ENCODE assay signal across 7 mouse cellular contexts in genomic region chr16:94789958-94790357, GRCm38 (mm10).
A peak's percentile ranks its signal among the peaks of the same experiment; 100 is the strongest.
DNase-seq lines count a peak whose midpoint lies in the region; ATAC-seq lines count a peak whose summit lies in the region.

No protein-coding gene starts in this region.

- H3K27me3 ChIP-seq in limb, embryonic 11.5 days (ENCODE audit: control insufficient read depth, insufficient read depth, low read length): 0 out of 2 replicates have a peak, but pooled peaks cover 2% of the 10 kb centered on the region
- peaks cover 6% of the 10 kb centered on the region for H3K27me3 ChIP-seq in limb, embryonic 10.5 days (ENCODE audit: low read depth, poor library complexity, severe bottlenecking)
- no peaks in the 10 kb centered on the region for H3K27me3 ChIP-seq in kidney, embryonic 16.5 days (ENCODE audit: insufficient read depth, low read length)

- no peaks in the 10 kb centered on the region for H3K9me3 ChIP-seq in limb, embryonic 11.5 days (ENCODE audit: control insufficient read depth, low read length)
- no peaks in the 10 kb centered on the region for H3K9me3 ChIP-seq in limb, embryonic 10.5 days (replicated peaks)
- H3K9me3 ChIP-seq in kidney, embryonic 16.5 days (ENCODE audit: low read length): no peaks in the 10 kb centered on the region

- no peak overlapping the region for H3K9ac ChIP-seq in limb, embryonic 11.5 days (ENCODE audit: low read length)
- H3K9ac ChIP-seq in kidney, embryonic 16.5 days (replicated peaks; ENCODE audit: low read length): no peak overlapping the region

- H3K4me2 ChIP-seq in limb, embryonic 11.5 days (ENCODE audit: low read depth, severe bottlenecking): no peak overlapping the region
- no peak overlapping the region for H3K4me2 ChIP-seq in kidney, embryonic 16.5 days (replicated peaks; ENCODE audit: low read depth, low read length)

- peak; percentile 23 for DNase-seq in limb, embryonic 11.5 days (ENCODE audit: low spot score)
- no peak for DNase-seq in limb, embryonic 10.5 days (ENCODE audit: low spot score)
- DNase-seq in NIH3T3 (ENCODE audit: low read depth): peak; percentile 17
- peak; percentile 67 to 73 for DNase-seq in cerebellum, adult 18-20 months
- no peak for DNase-seq in urinary bladder, postnatal 4 days (ENCODE audit: low spot score in 2 of 2)

- WGBS in limb, embryonic 11.5 days: 32% methylated on average over 6 of the region's 6 CpGs
- 36% methylated on average over 6 of the region's 6 CpGs for WGBS in limb, embryonic 10.5 days
- WGBS in kidney, embryonic 16.5 days: 34% methylated on average over 6 of the region's 6 CpGs

- H3K36me3 ChIP-seq in limb, embryonic 11.5 days (ENCODE audit: control insufficient read depth, insufficient read depth, low read length): no peaks in the 10 kb centered on the region
- H3K36me3 ChIP-seq in limb, embryonic 10.5 days: no peaks in the 10 kb centered on the region
- H3K36me3 ChIP-seq in kidney, embryonic 16.5 days (ENCODE audit: insufficient read depth, low read length): no peaks in the 10 kb centered on the region

- no peak overlapping the region for H3K4me3 ChIP-seq in limb, embryonic 11.5 days (ENCODE audit: low read depth, low read length)
- no peak overlapping the region for H3K4me3 ChIP-seq in limb, embryonic 10.5 days
- no peak overlapping the region for H3K4me3 ChIP-seq in kidney, embryonic 16.5 days (ENCODE audit: low read length)

- no peak overlapping the region for H3K27ac ChIP-seq in limb, embryonic 11.5 days (replicated peaks; ENCODE audit: low read depth, low read length)
- H3K27ac ChIP-seq in limb, embryonic 10.5 days: no peak overlapping the region
- no peak overlapping the region for H3K27ac ChIP-seq in kidney, embryonic 16.5 days (ENCODE audit: low read length)

- no peak for ATAC-seq in limb, embryonic 11.5 days (ENCODE audit: insufficient number of reproducible peaks, low FRiP score, low TSS enrichment, low read depth)
- ATAC-seq in megakaryocyte, adult 5-6 weeks (ENCODE audit: poor library complexity, severe bottlenecking): peak; percentile 33; the same call in 1 of the 2 replicates
- no peak for ATAC-seq in kidney, embryonic 16.5 days (ENCODE audit: low FRiP score, low TSS enrichment)

- no peaks in the 10 kb centered on the region for H3K4me1 ChIP-seq in limb, embryonic 11.5 days (ENCODE audit: control insufficient read depth, insufficient read depth, low read length)
- H3K4me1 ChIP-seq in limb, embryonic 10.5 days: no peaks in the 10 kb centered on the region
- no peaks in the 10 kb centered on the region for H3K4me1 ChIP-seq in kidney, embryonic 16.5 days (ENCODE audit: insufficient read depth, low read length)

Comparison
In these comparisons a context has a peak if more than half of its experiments do, and no peak if none do; other contexts are left out.
1. DNase-seq: peak in limb, embryonic 11.5 days (single experiment), NIH3T3 (single experiment) and cerebellum, adult 18-20 months (2 of 2); none in limb, embryonic 10.5 days (single experiment) and urinary bladder, postnatal 4 days (0 of 2).